Mouse (Mus musculus): ENCODE data around the gene Ms4a6d.

- TF ChIP-seq CTCF (IDR thresholded peaks at IDR 0.05; ENCODE audit: borderline replicate concordance, insufficient read depth, low read length) = no peak
- TF ChIP-seq POLR2A (IDR thresholded peaks at IDR 0.05; ENCODE audit: low read depth, low read length) = no peak
Measured at GRCm38 (mm10) chr19:11589891-11590449, 14.7 kb downstream of the Ms4a6d start.

Data from embryonic fibroblast, embryonic 13.5 days (primary cell).